Mouse (Mus musculus) spleen, adult 2 months (tissue): ENCODE results near the gene Adamts15. TPM values are rescaled to one million over a fixed set of nuclear protein-coding genes. Genes with fewer than 3 reads are reported as not detected.

Source experiments
- DNase-seq, 2 experiments: peaks; one replicate each; pipeline versions ENCODE4 v3.0.0 to v3.0.0-alpha.2; 2012 to 2021; ENCODE audit warnings: low spot score in 2 of 2, low read depth in 1 of 2
- H3K27ac ChIP-seq: fragments of 200-500 bp; 2 replicates; pipeline ENCODE4 v1.5.1; 2012; ENCODE audit warnings: low read length, inconsistent platforms; ENCODE audit not compliant: insufficient read depth
- H3K27me3 ChIP-seq: fragments of 200-500 bp; 2 replicates; pipeline ENCODE4 v1.6.1; 2012; ENCODE audit warnings: mild to moderate bottlenecking, moderate library complexity, low read length, inconsistent platforms; ENCODE audit not compliant: control insufficient read depth, insufficient read depth
- H3K36me3 ChIP-seq: fragments of 200-500 bp; 2 replicates; pipeline ENCODE4 v1.6.1; 2012; ENCODE audit warnings: mild to moderate bottlenecking, low read length, inconsistent platforms; ENCODE audit not compliant: control insufficient read depth, insufficient read depth
- H3K4me1 ChIP-seq: fragments of 200-500 bp; 2 replicates; pipeline ENCODE4 v1.6.1; 2011; ENCODE audit warnings: inconsistent platforms; ENCODE audit not compliant: control insufficient read depth, insufficient read depth, insufficient read length
- H3K4me3 ChIP-seq: fragments of 200-500 bp; 2 replicates; pipeline ENCODE4 v1.5.1; 2011; ENCODE audit warnings: mild to moderate bottlenecking, inconsistent platforms; ENCODE audit not compliant: insufficient read depth, insufficient read length; ENCODE audit errors: extremely low read depth
- CTCF ChIP-seq: fragments of 200-500 bp; IDR thresholded peaks from 2 replicates; pipeline ENCODE4 v1.5.1; 2011; ENCODE audit warnings: mild to moderate bottlenecking, inconsistent platforms; ENCODE audit not compliant: insufficient read depth, insufficient read length, insufficient replicate concordance; ENCODE audit errors: extremely low read depth
- POLR2A ChIP-seq: fragments of 200-500 bp; IDR thresholded peaks from 2 replicates; pipeline ENCODE4 v1.6.1; 2011; ENCODE audit warnings: low read depth, low read length, inconsistent platforms
- whole genome bisulfite sequencing: fragments of 180-500 bp; shearing (Covaris S2); methylation state at CpG from one replicate; pipeline ENCODE4 v1.1.7; 2018; 5-methylcytosine and 5-hydroxymethylcytosine counted together
- polyA plus RNA-seq: library from polyadenylated mRNA; depleted of rRNA; stranded (reverse); fragments of >200 nt; gene quantifications from 2 replicates; pipeline ENCODE4 v1.2.3, GENCODE M21; 2012

The Adamts15 gene
- polyA plus RNA-seq, 1 experiment = 0.43 TPM

- no peaks in the 10 kb centered on the region for H3K36me3 ChIP-seq
- no peak overlapping the region for H3K27ac ChIP-seq
- WGBS = 86% methylated on average over 3 of the region's 3 CpGs
- TF ChIP-seq CTCF = no peak
- TF ChIP-seq POLR2A = no peak
- no peaks in the 10 kb centered on the region for H3K27me3 ChIP-seq
- DNase-seq = no peak
- no peaks in the 10 kb centered on the region for H3K4me1 ChIP-seq
- no peak overlapping the region for H3K4me3 ChIP-seq
These were observed 26.6 kb downstream of the Adamts15 start for GRCm38 (mm10) chr9:30895618-30896017.

- Histone ChIP-seq H3K4me3 (no peak overlapping the region), H3K36me3 (no peaks in the 10 kb centered on the region), H3K27me3 (no peaks in the 10 kb centered on the region), H3K27ac (no peak overlapping the region), H3K4me1 (no peaks in the 10 kb centered on the region)
- no peak for DNase-seq
- WGBS = 79% methylated on average over 3 of the region's 3 CpGs
- TF ChIP-seq POLR2A = no peak
- TF ChIP-seq CTCF = no peak
These were observed 36.0 kb downstream of the Adamts15 start for GRCm38 (mm10) chr9:30886276-30886675.

- Histone ChIP-seq H3K27ac (no peak overlapping the region), H3K36me3 (no peaks in the 10 kb centered on the region), H3K4me3 (no peak overlapping the region), H3K27me3 (no peaks in the 10 kb centered on the region), H3K4me1 (no peaks in the 10 kb centered on the region)
- DNase-seq = no peak
- no peak for TF ChIP-seq CTCF
- no peak for TF ChIP-seq POLR2A
- 89% methylated on average over 9 of the region's 9 CpGs for WGBS
These were observed 41.7 kb downstream of the Adamts15 start for GRCm38 (mm10) chr9:30880553-30880952.

- DNase-seq = no peak
- no peak overlapping the region for H3K4me3 ChIP-seq
- H3K27me3 ChIP-seq = no peaks in the 10 kb centered on the region
- no peaks in the 10 kb centered on the region for H3K4me1 ChIP-seq
- no peaks in the 10 kb centered on the region for H3K36me3 ChIP-seq
- WGBS = 85% methylated on average over 2 of the region's 2 CpGs
- TF ChIP-seq POLR2A (no peak), CTCF (no peak)
- H3K27ac ChIP-seq = no peak overlapping the region
These were observed 42.3 kb downstream of the Adamts15 start for GRCm38 (mm10) chr9:30879947-30880273.

- Histone ChIP-seq H3K4me3 (no peak overlapping the region), H3K27ac (no peak overlapping the region), H3K36me3 (no peaks in the 10 kb centered on the region), H3K4me1 (no peaks in the 10 kb centered on the region), H3K27me3 (no peaks in the 10 kb centered on the region)
- no peak for DNase-seq
- 83% methylated on average over 7 of the region's 7 CpGs for WGBS
- TF ChIP-seq POLR2A = no peak
- TF ChIP-seq CTCF = no peak
These were observed 42.9 kb downstream of the Adamts15 start for GRCm38 (mm10) chr9:30879248-30879946.

GRCm38 (mm10) chr9:30876552-30876951 is 45.7 kb downstream of the Adamts15 start:
- WGBS = 83% methylated on average over 3 of the region's 3 CpGs
- TF ChIP-seq CTCF (no peak), POLR2A (no peak)
- no peak overlapping the region for H3K4me3 ChIP-seq
- H3K27ac ChIP-seq = no peak overlapping the region
- no peaks in the 10 kb centered on the region for H3K36me3 ChIP-seq
- no peak for DNase-seq
- H3K27me3 ChIP-seq = no peaks in the 10 kb centered on the region
- no peaks in the 10 kb centered on the region for H3K4me1 ChIP-seq

- Histone ChIP-seq H3K4me1 (no peaks in the 10 kb centered on the region), H3K27me3 (no peaks in the 10 kb centered on the region), H3K36me3 (no peaks in the 10 kb centered on the region), H3K4me3 (no peak overlapping the region), H3K27ac (no peak overlapping the region)
- TF ChIP-seq CTCF = no peak
- no peak for TF ChIP-seq POLR2A
- 76% methylated on average over 2 of the region's 2 CpGs for WGBS
- DNase-seq = no peak
These were observed 66.4 kb downstream of the Adamts15 start for GRCm38 (mm10) chr9:30855837-30856236.

- 94% methylated on average over 2 of the region's 2 CpGs for WGBS
- H3K36me3 ChIP-seq = no peaks in the 10 kb centered on the region
- H3K27ac ChIP-seq = no peak overlapping the region
These were observed 70.4 kb downstream of the Adamts15 start for GRCm38 (mm10) chr9:30851841-30852240.

More at GRCm38 (mm10) chr9:30851841-30852240, 70.4 kb downstream of the Adamts15 start:
- no peaks in the 10 kb centered on the region for H3K27me3 ChIP-seq
- TF ChIP-seq CTCF (no peak), POLR2A (no peak)
- DNase-seq = no peak
- no peak overlapping the region for H3K4me3 ChIP-seq
- no peaks in the 10 kb centered on the region for H3K4me1 ChIP-seq
